Mouse (Mus musculus) heart, adult 9 months (tissue): Measurements from ENCODE around the gene Tgm2.

Experiments used
- DNase-seq, 2 experiments: peaks; one replicate each; pipeline ENCODE4 v3.0.0; 2022; ENCODE audit warnings: low spot score in 2 of 2

Gene Tgm2

GRCm38 (mm10) chr2:158070885-158071632 lies 75.2 kb downstream of the Tgm2 start:
- no peak for DNase-seq

GRCm38 (mm10) chr2:158068444-158068971 lies 77.7 kb downstream of the Tgm2 start:
- DNase-seq: no peak

GRCm38 (mm10) chr2:158067260-158067824 lies 78.9 kb downstream of the Tgm2 start:
- DNase-seq: no peak

GRCm38 (mm10) chr2:158066456-158066855 lies 79.8 kb downstream of the Tgm2 start:
- no peak for DNase-seq
